Mouse (Mus musculus) Muller cell, postnatal 12 days (primary cell): ENCODE data around the gene Zfp846.
"Not testable (repeated sequence)": the region's sequence is repeated elsewhere in the genome, so short reads cannot be mapped to it uniquely, and the experiment has no call there.

Source experiments
- DNase-seq: peaks from one replicate; pipeline ENCODE4 v3.0.0-alpha.2; 2015; ENCODE audit errors: inconsistent ontology term

The Zfp846 gene

DNA sequence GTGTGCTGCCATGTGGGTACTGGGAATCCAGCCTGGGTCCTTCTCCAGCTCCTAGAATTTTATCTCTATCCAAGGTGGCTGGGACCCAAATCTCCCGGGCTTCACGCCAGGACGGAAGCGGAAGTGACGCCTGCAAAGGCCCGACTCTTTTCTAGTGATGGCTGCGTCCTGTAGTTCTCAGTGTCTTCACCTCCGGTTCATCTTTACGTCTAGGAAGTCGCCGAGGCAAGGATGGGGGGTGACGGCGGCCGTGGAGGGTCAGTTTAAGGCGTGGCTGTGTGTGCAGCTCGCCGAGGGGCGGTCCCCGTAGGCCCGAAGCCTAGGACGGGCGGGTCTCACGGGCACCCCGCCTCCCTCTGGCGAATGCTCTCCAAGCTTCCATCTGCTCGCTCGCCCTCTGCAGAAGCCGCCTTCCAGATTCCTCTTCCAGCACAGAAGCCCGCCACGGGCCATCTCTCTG is at the start of gene Zfp846:
Gene Zfp846 (plus strand): TSS at position 117 of the 460 bp plus-strand sequence.
- peak; percentile 99 for DNase-seq

DNA sequence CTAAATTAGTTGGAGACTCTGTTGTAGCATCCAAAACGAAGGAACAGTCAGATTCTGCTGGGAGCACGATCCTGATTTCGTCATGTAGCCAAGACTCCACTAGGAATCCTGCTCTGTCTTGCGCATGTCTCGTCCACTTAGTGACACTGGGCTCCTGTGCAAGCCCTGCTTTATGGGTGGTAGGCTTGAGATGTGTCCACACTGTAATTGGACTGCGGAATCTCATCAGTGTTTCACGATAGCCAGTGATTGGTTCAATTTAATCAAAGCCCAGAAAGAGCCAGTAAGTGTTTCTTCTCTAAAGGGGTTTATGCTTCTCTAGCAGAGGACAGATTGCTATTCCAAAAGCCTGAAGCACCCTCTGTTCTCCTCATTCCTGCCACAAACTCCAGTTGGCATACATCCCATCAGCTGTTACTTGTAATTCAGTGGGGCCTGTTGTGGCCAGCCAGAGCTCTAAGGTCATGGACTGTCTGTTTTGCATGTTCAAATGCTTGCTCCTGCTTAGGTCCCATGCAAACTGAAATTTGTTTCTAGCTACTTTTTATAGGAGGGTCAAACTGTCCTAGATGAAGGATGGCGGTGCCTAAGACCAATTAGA is 46.7 kb upstream of the Zfp846 start:
- DNase-seq: no peak

DNA sequence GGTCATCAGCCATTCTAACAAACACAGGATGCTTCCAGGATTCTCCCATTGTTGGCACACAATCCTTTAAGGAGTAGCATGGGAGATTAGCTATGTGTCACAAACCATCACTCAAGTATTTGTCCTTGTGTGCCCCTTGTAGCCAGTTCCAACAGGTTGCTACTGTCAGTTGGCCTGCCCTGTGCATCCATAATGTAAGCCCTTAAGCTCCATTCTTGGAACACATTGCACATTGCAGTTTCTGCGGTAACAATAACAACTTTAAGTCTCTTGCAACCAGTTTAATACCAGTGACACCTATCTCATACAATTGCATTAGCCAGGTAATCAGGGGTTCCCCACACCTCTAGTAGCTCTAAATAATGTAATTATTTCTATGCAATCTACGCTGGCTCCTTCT is 44.5 kb upstream of the Zfp846 start:
- DNase-seq: no peak

DNA sequence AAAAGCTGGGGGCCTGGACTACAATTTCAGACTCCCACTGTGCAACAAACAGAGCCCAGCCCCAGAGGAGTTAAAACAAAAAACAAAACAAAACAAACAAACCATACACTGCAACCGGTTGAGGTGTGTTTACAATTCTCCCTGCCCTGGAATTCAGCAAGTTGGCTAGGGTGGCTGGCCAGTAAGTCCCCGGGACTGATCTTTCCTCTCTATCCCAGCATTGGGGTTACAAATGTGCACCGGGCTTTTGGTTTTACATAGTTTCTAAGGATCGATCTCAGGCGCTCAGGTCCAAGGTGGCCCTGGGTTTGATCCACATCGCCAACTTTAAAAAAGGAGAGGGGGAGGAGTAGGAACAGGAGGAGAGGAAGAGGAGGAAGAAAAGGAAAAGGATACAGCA is 37.6 kb upstream of the Zfp846 start:
- no peak for DNase-seq

DNA sequence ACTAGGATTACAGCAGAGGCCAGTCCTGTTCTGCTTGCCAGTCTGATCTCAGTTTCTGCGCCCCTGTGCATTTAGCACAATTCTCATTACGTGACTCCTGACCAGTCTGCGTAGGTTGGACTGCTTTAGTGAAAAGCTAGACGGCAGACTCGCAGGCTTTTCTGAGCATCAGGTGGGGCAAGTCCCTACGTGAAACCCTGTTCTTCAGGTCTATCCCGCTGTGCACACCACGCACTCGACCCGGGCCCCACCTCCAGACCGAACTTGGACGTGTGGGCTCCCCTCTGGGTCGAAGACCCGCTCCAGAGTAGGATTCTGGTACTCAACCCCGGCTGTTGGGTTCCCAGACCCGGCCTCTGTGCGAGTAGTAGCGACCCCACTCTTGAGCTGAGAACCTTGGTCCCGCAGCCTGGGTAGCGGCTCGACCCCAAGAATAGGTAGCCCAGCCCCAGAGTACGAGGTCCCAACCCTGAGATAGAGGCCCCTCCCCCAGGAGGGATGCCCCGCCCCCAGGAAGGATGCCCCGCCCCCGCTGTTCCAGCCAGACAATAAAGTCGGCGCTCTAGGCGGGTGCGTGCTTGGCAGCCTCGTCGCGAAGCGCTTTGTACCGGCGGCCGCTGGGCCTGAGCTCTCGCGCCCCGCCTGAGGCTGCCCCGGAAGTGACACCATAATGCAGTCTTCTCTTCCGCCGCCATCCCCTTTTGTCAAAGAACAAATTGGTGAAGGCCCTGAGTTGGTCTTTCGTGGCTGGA is 36.8 kb upstream of the Zfp846 start:
- peak; percentile 82 for DNase-seq

DNA sequence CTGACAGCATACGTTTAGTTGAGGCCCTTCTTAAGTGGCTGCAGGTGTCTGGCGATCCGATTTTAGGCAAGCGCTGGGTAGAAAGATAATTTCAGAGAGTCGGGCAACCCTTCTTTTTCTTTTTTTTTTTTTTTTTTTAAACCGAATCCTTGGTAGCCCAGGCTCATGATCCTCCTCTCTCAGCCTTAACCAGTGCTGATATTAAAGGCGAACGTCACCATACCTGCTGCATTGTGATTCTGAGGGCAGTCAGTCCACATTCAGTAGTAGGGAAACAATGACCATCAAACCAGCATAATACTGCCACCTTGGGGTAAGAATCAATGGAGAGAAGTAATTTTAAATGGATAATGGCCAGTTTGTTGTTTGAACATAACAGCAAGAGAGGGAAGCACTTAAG is 35.9 kb upstream of the Zfp846 start:
- DNase-seq: no peak

DNA sequence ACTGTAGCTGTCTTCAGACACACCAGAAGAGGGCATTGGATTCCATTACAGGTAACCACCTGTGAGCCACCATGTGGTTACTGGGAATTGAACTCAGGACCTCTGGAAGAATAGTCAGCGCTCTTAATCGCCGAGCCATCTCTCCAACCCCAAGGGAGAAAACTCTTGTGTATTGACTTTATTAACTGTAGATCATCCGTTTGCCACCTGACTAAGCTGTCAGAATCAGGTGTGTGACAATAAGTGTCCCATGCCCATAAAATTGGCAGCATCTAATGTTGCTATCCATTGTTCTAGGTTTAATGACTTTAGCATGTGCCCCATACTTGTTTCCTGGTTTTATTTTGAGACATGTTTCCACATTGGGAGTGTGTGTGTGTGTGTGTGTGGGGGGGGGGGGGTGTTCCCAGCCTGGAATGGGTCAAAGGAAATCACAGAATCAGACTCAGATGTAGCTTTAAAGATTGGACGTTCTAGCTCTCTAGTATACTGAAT is 29.3 kb upstream of the Zfp846 start:
- no peak for DNase-seq

DNA sequence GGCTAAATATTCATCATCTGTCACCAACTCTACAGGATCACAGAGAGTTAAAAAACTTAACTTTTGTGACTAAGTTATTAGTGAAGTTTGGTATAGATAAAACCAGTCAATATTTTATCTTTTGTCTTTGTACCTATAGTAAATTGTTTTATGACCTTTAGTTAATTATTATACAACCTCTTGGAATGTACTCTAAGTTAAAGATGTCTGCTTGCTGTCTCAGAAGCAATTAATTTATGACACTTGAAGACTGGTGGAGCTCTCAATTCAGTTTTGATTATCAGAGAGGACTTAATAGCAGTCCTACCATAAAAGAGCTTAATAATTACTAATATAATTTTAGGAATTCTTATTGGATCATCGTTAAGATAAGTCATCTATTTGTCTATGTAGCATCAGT is 28.4 kb upstream of the Zfp846 start:
- no peak for DNase-seq

DNA sequence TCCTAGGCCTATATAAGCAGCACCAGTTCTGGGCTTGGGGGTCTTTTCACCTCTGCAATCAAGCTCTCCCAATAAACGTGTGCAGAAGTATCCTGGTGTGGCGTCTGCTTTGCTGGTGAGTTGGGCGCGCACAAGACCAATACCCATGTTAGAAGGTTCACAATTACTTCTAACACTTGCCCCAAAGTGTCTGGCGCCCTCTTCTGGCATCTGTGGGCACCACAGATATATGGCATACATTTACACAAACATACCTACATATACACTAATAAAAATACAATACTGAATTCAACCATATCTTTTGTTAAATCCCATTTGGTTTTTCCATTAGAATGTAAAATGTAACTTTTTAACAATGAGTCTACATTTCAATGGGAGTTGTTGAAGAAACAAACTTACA is 18.9 kb upstream of the Zfp846 start:
- no peak for DNase-seq

DNA sequence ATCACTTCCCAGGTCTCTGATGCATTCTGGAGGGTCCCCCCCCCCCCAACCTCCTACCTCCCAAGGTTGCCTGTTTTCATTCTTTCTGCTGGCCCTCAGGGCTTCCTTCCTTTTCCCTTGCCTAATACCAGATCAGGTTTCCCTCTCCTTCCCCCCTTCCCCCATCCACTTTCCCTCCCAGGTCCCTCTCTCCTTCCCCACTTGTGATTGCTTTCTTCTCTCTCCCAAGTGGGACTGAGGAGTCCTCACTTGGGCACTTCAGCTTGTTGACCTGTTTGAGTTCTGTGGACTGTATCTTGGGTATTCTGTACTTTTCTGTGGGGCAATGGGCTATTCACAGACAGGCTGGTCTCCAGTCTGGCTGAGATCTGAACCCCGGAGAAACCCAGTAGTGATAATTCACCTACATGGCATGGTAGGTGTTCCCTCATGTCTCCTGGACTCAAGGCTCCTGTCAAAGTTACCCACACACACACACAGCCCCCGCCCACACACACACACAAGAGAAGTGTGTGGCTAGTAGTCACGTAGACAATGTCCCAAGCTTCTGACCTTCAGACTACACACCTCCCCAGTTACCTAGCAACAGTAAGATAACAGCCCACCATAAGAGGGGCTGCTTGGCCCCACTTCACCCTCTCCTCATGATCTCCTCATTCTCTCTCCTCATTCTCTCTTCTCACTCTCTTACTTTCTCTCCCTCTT is 15.6 kb upstream of the Zfp846 start:
- DNase-seq: not testable (repeated sequence)

DNA sequence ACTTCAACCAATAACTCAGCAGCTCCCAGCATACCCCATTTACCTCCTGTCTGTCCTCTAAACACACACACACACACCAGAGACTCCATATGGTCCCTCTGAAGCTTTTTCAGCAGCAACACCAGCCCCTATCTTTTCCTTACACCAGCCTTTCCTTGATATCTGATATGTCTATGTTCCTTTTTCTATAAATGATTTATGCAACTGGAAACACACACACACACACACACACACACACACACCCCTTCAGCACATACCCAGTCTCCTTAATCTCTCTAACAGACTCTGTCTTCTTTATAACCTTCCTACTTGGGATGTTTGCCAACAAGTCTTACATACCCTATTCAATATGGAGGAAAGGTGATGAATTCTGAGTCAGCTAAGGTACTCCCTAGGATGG is 10.0 kb upstream of the Zfp846 start:
- DNase-seq: no peak

DNA sequence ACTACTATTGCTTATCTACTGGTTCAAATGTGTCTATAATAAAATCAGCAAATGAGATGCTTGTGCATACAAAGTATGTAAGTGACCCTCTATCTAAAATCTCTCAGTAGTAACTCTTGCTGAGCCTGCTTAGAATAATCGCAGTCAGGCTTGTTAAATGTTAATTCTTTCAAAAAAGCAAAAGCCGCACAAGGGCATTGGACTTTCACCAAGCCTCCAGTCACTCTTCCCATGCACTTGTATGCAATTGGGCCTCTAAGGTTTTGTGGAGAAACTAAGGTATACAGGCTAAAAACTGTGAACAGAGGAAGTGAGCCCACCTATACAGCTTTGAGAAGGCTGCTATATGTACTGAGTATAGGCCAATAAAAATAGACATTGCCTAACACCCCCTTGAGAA is 4.5 kb upstream of the Zfp846 start:
- no peak for DNase-seq

DNA sequence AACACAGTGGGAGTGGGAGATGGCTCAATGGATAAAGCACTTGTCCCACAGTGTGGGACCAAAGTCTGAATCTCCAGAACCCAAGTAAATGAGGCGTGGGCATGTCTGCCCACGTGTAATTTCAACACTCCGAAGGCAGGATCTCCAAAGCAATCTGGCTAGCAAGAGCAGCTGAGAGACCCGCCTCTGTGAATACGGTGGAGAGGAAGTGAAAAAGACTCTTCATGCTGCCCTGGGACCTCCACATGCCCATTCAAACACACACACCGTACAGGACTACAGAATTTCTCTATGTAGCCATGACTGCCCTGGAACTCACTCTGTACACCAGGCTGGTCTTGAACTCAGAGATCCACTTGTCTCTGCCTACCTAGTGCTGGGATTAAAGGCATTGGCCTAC is 20.2 kb downstream of the Zfp846 start:
- no peak for DNase-seq

DNA sequence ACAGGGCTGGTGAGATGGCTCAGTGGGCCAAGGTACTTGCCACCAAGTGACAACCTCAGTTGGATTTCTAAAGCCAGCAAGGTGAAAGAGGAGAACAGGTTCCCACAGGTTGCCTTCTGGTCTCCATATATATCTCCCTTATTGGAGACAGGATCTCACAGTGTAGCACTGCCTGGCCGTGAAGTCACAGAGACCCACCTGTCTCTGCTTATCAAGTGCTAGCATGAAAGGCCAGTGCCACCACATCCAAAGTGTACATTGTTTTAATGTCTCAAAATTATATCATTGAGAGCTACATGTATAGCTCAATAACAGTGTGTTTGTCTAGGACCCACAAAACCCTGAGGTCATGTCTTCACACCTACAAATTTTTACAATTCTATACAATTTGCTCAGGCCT is 25.2 kb downstream of the Zfp846 start:
- DNase-seq: no peak

DNA sequence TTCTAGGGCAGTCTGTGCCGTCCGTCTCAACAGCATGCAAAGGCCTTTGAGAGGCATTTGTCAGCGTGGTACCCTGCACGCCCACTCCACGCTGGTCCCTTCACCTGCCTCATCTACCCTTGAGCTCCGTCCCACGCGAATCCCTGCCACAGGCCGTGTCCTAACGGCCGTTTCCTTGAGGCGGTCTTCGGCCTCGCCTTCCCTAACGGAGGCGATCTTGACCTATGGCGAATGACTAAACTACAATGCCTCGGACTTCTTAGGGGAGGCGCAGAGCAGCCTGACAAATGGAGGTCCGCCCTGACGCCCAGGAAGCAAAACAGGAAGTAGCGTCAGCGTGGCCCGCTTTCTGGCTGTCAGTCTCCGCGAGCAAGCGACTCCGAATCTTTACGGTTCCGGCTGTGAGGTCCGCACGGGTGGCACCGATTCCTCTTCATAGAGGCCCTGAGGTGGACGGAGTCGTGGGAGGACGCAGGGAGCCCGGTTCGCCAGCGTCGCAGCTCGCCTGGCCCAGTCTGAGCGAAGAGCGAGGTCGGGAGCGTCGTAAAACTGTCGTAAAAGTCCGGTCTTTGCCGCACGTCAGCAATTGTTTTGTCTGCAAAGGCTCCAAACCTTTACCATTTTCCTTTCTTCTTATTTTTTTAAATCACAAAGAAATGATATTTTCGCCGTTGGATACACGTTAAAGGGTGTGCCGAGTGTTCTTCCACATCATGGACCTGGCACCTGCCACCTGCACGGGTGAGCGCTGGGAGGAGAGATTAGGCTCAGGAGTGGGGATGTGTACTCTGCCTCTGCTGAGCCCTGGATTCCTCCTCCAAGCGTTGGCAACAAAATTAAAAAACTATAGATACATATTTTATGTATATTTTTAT is 26.2 kb downstream of the Zfp846 start:
- peak; percentile 97 for DNase-seq

DNA sequence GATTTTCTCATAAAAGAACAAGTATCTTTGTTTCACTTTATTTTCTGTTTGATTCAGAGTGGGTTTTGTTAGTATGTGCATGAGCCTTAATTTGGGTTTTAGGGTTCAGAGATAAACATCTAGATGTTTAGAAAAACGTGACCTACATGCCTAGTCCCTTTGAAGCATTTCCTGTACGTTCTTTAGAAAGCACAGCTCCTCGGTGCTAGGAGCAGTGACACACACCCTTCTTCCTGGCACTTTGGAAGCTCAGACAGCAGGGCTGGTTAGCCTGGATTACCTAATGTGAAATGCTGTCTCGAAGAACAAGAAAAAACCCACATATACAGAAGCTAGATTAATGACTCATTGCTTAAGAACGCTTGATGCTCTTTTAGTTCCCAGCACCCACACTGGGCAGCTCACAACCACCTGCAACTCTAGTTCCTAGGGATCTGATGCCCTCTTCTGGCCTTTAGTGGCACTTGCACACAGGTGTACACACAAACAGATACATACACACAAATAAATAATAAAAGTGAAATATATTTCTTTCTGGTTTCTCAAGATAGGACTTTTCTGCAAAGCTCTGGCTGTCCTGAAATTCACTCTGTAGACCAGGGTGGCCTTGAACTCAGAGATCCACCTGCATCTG is 28.9 kb downstream of the Zfp846 start:
- DNase-seq: no peak

DNA sequence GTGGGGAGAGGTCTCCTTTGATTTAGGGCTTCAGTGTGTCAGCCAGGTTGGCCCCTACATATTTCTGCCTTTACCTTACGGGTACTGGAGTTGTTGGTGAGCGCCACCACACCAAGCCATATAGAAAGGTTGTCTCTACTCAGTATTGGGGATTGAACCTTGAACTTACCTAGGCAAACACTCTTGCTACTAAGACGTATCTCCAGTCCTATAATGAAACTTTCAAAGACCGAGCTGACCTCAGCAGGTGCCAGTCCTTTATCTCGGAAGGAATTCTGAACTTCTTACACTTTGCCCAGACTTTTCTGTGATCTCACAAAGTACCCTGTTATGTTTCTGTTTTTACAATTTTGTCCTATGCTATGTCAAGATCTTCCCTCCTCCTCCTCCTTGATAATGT is 30.9 kb downstream of the Zfp846 start:
- DNase-seq: no peak

DNA sequence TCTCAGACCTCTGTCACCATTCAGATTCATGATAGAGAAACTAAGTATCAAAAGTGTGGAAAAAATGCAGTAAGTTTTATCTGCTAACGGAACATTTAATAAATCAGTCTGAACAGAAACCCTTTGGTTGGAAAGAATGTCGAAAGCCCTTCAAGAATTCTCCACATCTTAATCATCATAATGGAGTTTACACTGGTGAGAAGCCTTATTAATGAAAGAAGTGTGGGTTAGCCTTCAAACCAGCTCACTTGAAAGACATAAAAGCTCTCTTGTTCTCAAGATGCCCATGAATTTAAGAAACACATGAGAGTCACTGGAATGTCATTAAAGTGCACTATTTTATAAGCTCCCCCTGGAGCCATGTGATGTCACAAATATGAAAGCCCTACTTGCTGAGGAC is 35.6 kb downstream of the Zfp846 start:
- peak; percentile 42 for DNase-seq

DNA sequence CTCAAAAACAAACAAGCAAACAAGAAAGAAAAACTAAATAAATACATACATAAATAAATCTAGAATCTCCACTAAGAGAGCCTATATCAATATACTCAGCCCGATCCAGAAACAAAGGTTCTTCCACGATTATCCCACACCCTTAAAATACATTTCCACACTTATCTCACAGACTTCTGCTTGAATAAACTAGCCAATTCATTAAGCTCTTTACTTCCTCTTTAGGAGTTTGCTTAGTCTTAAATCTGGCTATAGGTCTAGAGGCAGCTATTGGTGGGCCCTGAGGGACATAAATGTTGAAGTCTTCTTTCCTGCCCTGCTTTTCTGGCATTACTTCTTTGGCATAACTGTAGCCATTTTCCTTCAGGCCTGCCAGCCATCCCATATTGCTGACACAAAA is 50.2 kb downstream of the Zfp846 start:
- DNase-seq: no peak

DNA sequence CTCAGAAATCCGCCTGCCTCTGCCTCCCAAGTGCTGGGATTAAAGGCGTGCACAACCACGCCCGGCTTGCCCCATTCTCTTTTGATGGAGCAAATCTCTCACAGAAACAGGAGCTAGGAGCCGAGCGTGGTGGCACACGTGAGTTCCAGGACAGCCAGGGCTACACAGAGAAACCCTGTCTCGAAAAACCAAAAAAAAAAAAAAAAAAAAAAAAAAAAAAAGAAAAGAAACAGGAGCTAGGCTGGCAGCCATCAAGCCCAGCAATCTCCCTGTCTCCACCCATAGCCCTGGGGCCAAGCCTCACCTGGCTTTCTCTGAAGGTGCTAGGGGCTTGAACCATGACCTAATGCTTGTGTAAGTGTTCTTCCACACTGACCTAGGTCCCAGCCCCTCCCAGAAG is 54.6 kb downstream of the Zfp846 start:
- not testable (repeated sequence) for DNase-seq

DNA sequence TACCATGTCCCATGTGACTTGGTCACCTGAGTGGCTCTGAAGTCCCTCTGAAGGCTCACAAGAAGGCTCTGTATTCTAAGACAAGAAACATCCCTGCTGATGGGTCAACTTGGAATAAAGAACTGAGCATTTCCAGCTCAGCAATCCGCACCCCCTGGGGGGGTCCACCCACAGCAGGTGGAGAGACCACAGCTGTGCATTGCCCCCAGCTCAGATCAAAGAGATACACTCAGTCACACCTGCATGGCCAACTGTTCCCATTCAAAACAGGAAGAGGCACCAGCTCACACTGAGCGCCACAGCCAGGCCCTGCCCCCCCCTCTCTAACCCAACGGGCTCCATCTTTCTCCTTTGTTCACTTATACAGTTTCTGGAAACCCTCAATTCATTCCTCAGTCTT is 55.2 kb downstream of the Zfp846 start:
- no peak for DNase-seq
